Mouse (Mus musculus) brain, adult 2 months (tissue): Measurements from ENCODE around the gene Abhd17b.
"Not testable (repeated sequence)": the region's sequence is repeated elsewhere in the genome, so short reads cannot be mapped to it uniquely, and the experiment has no call there.

Experiments used
- DNase-seq: peaks from one replicate; pipeline ENCODE4 v3.0.0; 2011; ENCODE audit warnings: low read depth, low spot score

Gene Abhd17b

GRCm38 (mm10) chr19:21653172-21653981, at the start of gene Abhd17b:
Gene Abhd17b, plus strand, starts transcription at chr19:21653185.
- peak; percentile 56 for DNase-seq

DNA sequence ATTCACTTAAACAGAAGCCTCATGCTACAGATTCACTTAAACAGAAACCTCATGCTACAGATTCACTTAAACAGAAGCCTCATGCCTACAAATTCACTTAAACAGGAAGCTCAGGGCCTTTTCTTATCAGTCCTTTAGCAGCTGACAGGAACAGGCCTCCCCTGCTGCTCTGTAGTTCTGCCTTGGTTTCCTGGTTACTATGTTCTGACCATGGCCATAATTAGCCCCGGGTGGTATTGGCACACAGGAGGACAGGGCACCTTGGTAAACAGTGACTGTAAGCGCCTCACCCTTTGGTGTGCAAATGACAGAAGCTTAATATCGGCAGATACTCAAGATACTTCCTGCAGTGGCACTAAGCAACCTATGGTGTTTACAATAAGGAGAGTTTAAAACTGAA, 49.1 kb upstream of the Abhd17b start:
- peak; percentile 15 for DNase-seq

- no peak for DNase-seq
These were observed 47.7 kb upstream of the Abhd17b start for GRCm38 (mm10) chr19:21605294-21605693.

GRCm38 (mm10) chr19:21610240-21610639, 42.7 kb upstream of the Abhd17b start:
- peak; percentile 50 for DNase-seq

GRCm38 (mm10) chr19:21611297-21611696, 41.7 kb upstream of the Abhd17b start:
- no peak for DNase-seq

DNA sequence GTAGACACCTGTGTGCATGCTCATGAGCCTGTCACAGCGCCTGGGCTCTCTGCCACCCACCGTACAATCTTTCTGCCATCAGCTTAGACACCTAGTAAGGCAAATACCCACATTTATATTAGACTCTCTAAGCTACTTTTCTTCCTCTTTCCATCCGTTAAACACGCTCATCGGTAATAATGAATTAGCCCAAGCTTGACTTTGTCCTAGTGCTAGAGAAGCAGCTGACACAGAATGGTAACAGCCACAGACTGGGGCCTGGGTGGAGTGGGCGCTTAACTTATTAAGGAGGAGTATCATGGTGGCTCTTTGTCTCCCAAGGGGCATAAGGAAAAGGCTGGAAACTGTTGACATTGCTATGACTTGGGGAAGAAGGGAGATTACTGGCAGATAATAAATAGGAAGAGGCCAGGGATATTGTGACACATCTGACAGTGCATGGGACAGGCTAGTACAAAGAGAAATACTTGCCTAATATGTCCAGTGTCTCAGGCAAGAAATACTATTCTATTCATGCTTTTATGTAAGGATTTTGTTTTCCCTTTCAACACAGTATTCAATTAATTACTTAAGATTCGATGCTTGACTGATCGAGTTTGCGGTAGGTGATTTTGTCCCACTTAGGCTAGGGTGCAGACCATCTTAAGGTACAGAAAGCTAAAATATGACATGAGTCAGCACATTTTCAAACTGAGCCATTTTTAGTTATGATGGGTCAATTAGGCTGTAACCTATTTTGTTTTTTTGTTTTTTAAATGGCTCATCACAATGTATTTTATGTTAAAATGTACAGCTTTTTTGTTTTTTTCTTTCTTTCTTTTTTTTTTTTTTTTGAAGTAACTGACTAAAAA, 41.0 kb upstream of the Abhd17b start:
- no peak for DNase-seq

DNA sequence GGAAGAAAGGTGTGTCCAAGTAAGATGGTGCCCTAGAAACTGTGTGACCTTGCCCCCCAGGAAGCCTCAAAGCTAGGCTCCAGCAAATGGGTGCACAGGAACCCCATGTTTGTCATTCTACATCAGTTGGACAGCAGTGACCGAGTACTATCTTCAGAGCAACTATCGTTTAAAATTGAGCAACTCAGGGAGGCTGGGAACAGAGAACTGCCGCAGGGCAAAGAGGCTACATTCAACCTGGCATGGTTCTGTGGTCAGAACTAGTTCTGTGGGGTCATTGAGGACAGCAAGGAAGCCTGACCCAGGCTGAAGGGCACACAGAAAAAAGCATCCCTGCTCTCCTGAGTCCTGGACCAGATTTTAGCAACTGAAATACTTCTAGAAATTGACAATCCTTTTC, 37.2 kb upstream of the Abhd17b start:
- DNase-seq, result no peak

DNA sequence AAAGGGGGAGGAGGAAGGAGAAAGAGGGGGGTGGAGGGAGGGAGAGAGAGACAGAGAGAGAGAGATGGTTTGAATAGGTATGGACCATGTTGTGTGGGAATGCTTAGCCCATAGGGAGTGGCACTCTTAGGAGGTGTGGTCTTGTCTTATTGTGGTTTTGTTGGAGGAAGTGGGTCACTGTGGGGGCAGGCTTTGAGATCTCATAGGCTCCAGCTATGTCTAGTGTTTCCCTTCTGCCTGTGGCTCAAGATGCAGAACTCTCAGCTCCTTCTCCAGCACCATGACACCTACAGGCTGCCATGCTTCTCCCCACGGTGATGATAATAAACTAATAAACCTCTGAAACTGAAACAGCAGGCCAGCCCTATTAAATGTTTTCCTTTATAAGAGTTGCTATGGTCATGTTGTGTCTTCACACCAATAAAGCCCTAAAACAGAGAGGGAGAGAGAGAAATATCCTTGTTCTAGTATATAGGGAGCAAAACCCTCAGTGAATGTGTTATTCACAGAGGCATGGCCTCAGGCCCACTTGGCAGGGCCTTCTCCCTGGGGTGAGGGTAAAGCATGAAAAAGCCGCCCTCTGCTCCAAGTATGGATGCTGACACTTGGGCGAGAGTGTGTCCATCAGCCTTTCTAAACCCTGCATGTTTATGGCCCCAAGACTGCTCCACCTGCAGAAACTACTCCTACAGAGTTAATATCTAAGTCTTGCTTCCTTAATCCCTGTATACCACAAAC, 29.4 kb upstream of the Abhd17b start:
- peak; percentile 62 for DNase-seq

GRCm38 (mm10) chr19:21624148-21624535, 28.8 kb upstream of the Abhd17b start:
- no peak for DNase-seq

DNA sequence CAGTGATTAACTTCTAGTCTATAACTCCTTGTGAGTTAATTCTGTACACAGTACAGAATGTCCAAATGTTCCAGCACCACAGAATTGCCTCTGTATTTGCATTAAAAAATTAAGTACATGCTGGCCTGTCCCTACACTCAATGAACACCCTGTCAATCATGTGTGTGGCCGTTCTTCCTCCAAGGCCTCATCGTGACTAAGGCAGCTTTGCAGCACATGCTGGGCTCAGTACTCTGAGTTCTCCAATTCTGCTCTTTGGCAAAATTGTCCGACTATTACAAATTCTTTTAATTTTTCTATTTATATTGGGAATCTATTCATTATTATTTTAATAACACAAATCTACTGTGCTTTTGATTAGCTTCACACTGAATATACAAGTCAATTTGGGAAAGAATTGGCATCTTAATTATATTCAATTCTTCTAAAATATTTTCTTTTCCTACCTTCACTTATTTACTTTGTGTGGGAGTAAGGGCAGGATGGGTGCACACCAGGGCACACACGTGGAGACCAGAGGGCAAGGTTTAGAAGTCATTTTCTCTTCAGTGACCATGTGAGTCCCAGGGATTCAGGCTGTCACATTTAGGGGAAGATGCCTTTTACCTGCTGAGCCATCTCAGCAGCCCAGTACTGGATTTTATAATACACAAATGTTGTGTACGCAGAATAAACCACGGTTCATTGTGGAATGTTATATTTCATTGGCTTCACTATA, 26.6 kb upstream of the Abhd17b start:
- DNase-seq, result no peak

GRCm38 (mm10) chr19:21628440-21628839, 24.5 kb upstream of the Abhd17b start:
- DNase-seq, result not testable (repeated sequence)

DNA sequence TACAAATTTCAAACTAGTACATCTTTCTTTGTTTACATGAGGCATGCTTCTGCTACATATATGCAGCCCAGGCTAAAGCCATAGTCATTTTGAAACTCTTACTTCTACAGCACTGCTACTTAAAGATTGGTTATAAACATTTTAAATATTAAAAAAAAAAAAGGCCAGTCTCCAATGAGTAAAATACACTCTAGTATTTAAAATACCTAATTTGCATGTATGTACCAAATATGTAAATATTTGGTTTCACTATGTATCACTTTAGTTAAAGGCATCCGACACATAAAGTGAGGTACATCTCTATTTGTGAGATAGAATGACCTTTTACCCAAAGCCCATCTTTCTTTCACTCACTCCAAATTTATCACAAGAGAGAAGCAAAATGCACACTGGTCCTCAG, 24.0 kb upstream of the Abhd17b start:
- no peak for DNase-seq

DNA sequence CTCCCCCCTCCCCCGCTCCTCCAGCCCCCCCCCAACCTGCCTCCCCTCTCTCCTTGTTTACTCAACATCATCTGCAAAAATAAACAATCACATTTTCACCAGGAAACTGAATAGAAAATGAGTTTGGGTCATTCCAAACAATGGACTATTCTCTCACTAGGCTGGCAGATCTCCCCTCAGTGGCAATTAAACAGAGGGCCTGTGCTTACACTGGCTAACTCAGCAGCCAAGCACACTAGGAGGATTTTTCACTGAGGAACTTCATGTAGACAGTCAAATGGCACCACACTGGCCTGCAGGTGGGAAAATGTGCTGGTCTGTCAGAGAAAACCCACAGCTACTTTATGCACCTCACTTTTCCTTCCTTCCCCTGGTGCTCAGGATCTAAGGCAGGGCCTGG, 23.5 kb upstream of the Abhd17b start:
- peak; percentile 80 for DNase-seq

DNA sequence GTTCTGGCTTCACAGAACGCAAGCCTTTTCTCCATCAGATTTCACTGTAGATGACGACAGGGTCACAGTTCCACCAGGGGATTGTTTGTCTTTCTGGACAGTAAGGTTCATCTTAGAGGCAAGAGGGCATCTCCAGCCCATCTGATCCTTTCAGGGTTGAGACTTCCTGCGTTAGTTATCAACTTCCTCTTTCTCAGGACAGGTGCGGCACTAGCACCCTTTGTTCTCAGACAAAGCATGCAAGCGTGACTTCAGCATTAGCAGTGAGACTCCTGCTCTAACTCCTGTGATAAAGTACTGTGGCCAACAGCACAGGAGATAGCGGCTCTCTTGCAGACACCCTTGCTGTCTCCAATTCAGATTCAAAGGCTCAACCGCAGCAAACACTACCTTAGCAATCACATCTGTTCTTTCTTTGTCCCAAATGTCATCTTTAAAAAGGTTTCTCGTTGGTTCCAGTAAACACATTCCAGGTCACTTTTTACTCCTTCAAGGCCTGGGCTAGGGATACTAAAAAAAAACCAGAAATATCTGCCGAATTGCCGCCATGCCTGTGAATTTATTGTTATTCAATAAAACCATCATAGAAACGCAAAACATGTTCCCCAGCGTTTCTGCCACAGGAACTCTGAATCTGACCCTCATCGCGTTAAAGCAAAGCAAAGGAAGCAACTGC, 22.2 kb upstream of the Abhd17b start:
- DNase-seq, result no peak

GRCm38 (mm10) chr19:21635406-21635805, 17.6 kb upstream of the Abhd17b start:
- no peak for DNase-seq

- DNase-seq, result no peak
These were observed 16.1 kb upstream of the Abhd17b start for GRCm38 (mm10) chr19:21636907-21637306.

DNA sequence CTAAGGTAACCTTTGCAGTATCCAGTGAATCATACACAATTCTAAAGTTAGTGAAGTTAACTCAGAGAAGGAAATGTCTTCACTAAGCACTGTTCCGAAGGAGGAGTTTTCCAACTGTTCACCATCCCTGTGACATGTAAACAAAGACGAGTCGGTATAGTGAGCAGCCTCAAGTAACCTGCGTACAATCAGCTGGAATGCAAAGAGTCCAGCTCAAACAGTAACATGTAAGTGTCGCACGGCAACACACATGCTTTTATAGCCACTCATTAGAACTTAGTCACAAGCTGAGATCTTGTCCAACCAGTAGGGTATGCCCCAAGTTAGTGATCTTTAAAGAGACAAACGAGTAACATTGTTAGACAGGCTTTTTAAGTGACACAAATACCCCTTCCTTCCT, 15.3 kb upstream of the Abhd17b start:
- DNase-seq, result no peak

GRCm38 (mm10) chr19:21643935-21644334, 9.1 kb upstream of the Abhd17b start:
- no peak for DNase-seq

GRCm38 (mm10) chr19:21645301-21645700, 7.7 kb upstream of the Abhd17b start:
- DNase-seq, result no peak

- DNase-seq, result no peak
These were observed 6.8 kb upstream of the Abhd17b start for GRCm38 (mm10) chr19:21646142-21646541.

- DNase-seq, result no peak
These were observed 1.3 kb upstream of the Abhd17b start for GRCm38 (mm10) chr19:21651664-21652063.
